Mouse (Mus musculus): Measurements from ENCODE around the gene Gm28048.

DNA sequence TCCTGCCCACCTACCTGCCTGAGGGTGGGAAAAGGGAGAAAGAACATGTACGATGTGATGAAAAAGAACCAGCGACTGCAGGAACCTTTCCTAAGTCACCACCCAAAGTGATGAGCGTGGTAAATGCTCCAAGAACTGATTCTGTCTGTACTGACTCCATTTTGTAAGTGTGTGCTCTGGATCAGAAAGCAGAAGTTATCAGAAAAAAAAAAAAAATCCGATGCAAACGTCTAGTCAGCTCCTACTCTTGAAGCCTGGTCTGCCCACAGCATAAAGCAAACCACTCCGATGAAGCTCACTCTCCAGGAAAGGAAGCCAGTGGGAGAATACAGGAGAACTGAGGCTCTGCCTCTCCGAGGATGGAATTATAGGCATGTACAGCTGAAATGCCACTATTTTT is 29.2 kb downstream of the Gm28048 start:
- no peak for TF ChIP-seq EP300 (IDR thresholded peaks at IDR 0.05; ENCODE audit: low read depth)
- no peak for TF ChIP-seq CTCF (IDR thresholded peaks at IDR 0.05; ENCODE audit: low read depth)
